Mouse (Mus musculus): Measurements from ENCODE around the gene Ptges2. TPM values are rescaled to one million over a fixed set of nuclear protein-coding genes. Genes with fewer than 3 reads are reported as not detected.

Ptges2 gene
- polyA plus RNA-seq, 1 experiment from 2014 or later, result 31.6 TPM

DNA sequence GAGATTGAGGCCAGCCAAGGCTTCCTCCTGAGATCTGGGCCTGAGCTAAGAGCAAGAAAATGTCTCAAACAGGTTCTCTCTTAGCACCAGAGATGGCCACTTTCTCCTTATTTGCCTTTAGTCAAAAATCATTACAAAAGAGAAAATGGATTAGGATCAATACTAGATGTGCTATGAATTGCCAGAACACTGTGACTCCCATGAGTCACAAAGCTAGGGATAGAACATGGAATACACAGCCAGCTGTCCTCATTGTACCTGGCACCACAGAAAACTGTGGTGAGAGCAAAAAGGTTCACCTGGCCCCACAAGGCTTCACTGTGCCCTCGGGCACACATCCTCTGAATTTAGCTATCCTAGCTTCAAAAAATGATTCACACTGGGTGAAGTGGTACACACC, 52.8 kb downstream of the Ptges2 start:
- WGBS, result 75% methylated on average over 1 of the region's 1 CpGs

GRCm38 (mm10) chr2:32449761-32450754, 54.4 kb downstream of the Ptges2 start, which contains the start of gene Naif1:
TSS of gene Naif1 (plus strand) at chr2:32450457.
- Histone ChIP-seq H3K4me1 (replicated peaks; ENCODE audit: control insufficient read depth, insufficient read depth) (peaks cover 7% of the 10 kb centered on the region), H3K9ac (ENCODE audit: low read length) (peak within 1 kb of the TSS; percentile 88), H3K36me3 (ENCODE audit: control insufficient read depth, insufficient read depth, low read length) (no peaks in the 10 kb centered on the region; the same call in 1 of the 2 replicates), H3K27me3 (ENCODE audit: control insufficient read depth, insufficient read depth, low read length) (no peaks in the 10 kb centered on the region), H3K4me3 (ENCODE audit: low read depth, low read length) (peak within 1 kb of the TSS; percentile 86), H3K4me2 (replicated peaks; ENCODE audit: low read depth) (peak within 1 kb of the TSS; percentile 80), H3K27ac (replicated peaks) (peak within 1 kb of the TSS; percentile 94), H3K9me3 (ENCODE audit: control insufficient read depth, low read length) (no peaks in the 10 kb centered on the region)
- TF ChIP-seq EP300 (optimal IDR thresholded peaks at IDR 0.05) (no peak), CTCF (IDR thresholded peaks at IDR 0.05; ENCODE audit: low read depth) (no peak)
- 72% methylated on average over 15 of the region's 15 CpGs for WGBS
- DNase-seq (ENCODE audit: low spot score) (no peak), ATAC-seq (ENCODE audit: low FRiP score, low TSS enrichment) (no peak)

More for the DNA sequence above, 52.8 kb downstream of the Ptges2 start:
- H3K27me3 ChIP-seq (ENCODE audit: control insufficient read depth, insufficient read depth, low read length), result no peaks in the 10 kb centered on the region
- DNase-seq (ENCODE audit: low spot score), result no peak
- H3K27ac ChIP-seq (replicated peaks), result peak overlapping the region; percentile 9; the same call in 1 of the 2 replicates
- H3K4me2 ChIP-seq (replicated peaks; ENCODE audit: low read depth), result no peak overlapping the region
- H3K9ac ChIP-seq (ENCODE audit: low read length), result no peak overlapping the region
- TF ChIP-seq EP300 (optimal IDR thresholded peaks at IDR 0.05) (no peak), CTCF (IDR thresholded peaks at IDR 0.05; ENCODE audit: low read depth) (no peak)
- ATAC-seq (ENCODE audit: low FRiP score, low TSS enrichment), result no peak
- no peaks in the 10 kb centered on the region; the same call in 1 of the 2 replicates for H3K36me3 ChIP-seq (ENCODE audit: control insufficient read depth, insufficient read depth, low read length)
- no peaks in the 10 kb centered on the region for H3K9me3 ChIP-seq (ENCODE audit: control insufficient read depth, low read length)
- no peak overlapping the region for H3K4me3 ChIP-seq (ENCODE audit: low read depth, low read length)
- H3K4me1 ChIP-seq (replicated peaks; ENCODE audit: control insufficient read depth, insufficient read depth), result peaks cover 7% of the 10 kb centered on the region

DNA sequence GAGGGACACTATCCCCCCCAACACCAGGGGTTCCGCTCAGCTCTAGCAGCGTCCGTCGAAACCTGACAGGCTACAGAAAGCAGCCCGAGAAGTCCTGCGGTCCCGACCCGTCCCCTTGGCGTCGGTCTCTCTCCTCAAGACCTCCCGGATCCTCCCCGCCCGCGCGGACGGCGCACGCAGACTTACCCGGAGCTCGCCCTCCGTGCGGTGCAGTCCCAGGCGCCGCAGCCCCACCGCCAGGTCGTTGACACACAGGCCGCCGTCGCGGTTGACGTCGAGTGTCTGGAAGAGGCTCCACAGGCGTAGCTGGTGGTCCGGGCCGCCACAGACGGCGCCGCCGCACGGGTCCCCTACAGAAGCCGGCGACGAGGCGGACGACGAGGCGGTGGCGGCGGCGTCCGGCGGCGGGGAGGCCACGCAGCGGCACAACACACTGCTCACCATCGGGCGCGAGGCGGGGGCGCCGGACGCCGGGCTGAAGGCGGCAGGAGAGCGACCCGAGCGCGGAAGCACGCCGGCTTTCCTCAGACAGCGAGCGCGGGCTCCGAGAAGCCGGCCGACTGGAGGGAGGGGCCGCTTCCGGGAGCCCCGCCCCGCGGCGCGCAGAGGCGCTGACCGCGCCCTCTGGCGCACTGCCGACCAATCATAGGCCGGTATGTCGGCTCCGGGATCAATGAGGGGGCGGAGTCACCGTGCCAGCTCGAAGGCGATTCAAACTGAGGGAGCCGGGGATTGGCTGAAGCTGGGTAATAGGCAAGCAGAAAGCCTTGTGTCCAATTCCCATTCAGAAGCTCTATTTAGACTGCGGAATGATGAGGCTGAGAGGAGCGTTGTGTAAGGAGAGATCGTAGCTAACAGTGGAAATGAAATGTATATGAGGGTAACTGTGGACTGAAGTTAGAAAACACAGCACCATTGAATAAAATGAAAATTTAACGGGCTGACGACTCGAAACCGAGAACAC, 55.5 kb downstream of the Ptges2 start, which contains the start of gene Slc25a25:
Slc25a25 (minus strand) TSS at position 565 of the 964 bp plus-strand sequence.
- Histone ChIP-seq H3K4me2 (replicated peaks; ENCODE audit: low read depth) (peak within 1 kb of the TSS; percentile 80), H3K27ac (replicated peaks) (peak within 1 kb of the TSS; percentile 94), H3K4me1 (replicated peaks; ENCODE audit: control insufficient read depth, insufficient read depth) (peaks cover 7% of the 10 kb centered on the region), H3K27me3 (ENCODE audit: control insufficient read depth, insufficient read depth, low read length) (no peaks in the 10 kb centered on the region), H3K4me3 (ENCODE audit: low read depth, low read length) (peak within 1 kb of the TSS; percentile 86), H3K36me3 (ENCODE audit: control insufficient read depth, insufficient read depth, low read length) (peaks cover 4% of the 10 kb centered on the region; the same call in 1 of the 2 replicates), H3K9ac (ENCODE audit: low read length) (peak within 1 kb of the TSS; percentile 88), H3K9me3 (ENCODE audit: control insufficient read depth, low read length) (no peaks in the 10 kb centered on the region)
- DNase-seq (ENCODE audit: low spot score) (peak; percentile 98), ATAC-seq (ENCODE audit: low FRiP score, low TSS enrichment) (peak; percentile 87)
- WGBS, result under 1% methylated on average over 103 of the region's 103 CpGs
- no peak for TF ChIP-seq EP300 (optimal IDR thresholded peaks at IDR 0.05)
- 0 out of 2 replicates have a peak, but pooled peaks have one; percentile 4 for TF ChIP-seq CTCF (IDR thresholded peaks at IDR 0.05; ENCODE audit: low read depth)

DNA sequence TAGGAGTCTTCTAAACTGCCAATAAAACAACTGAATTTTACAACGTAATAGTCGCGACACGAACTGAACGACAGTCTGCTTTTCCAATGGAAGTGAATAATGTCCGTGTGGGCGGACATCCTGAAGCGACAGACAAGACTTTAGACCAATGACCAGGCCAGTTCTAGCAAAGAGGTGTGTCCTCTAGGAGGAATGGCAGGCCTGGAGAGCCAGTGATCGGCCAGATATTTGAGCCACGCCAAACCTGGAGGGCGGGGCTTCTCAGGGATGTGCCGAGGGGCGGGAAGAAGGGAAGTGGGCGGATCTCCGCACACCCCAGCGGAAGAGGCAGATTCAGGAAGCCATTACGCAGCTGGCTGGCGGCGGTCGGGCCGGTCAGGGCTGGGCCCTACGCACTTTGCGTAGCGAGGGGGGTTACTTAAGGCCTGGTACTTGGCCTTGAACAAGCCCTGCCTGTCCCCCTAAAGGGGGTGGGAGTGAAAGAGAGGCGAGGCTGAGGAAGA, 56.2 kb downstream of the Ptges2 start:
- Histone ChIP-seq H3K9ac (ENCODE audit: low read length) (peak overlapping the region; percentile 55), H3K4me1 (replicated peaks; ENCODE audit: control insufficient read depth, insufficient read depth) (peaks cover 7% of the 10 kb centered on the region), H3K9me3 (ENCODE audit: control insufficient read depth, low read length) (no peaks in the 10 kb centered on the region), H3K4me2 (replicated peaks; ENCODE audit: low read depth) (peak overlapping the region; percentile 60), H3K4me3 (ENCODE audit: low read depth, low read length) (peak overlapping the region; percentile 86), H3K27ac (replicated peaks) (peak overlapping the region; percentile 94), H3K36me3 (ENCODE audit: control insufficient read depth, insufficient read depth, low read length) (peaks cover 6% of the 10 kb centered on the region; the same call in 1 of the 2 replicates), H3K27me3 (ENCODE audit: control insufficient read depth, insufficient read depth, low read length) (no peaks in the 10 kb centered on the region)
- TF ChIP-seq EP300 (optimal IDR thresholded peaks at IDR 0.05), result no peak
- TF ChIP-seq CTCF (IDR thresholded peaks at IDR 0.05; ENCODE audit: low read depth), result no peak
- ATAC-seq (ENCODE audit: low FRiP score, low TSS enrichment), result peak; percentile 96
- peak; percentile 99 for DNase-seq (ENCODE audit: low spot score)
- 0% methylated on average over 25 of the region's 25 CpGs for WGBS

- Histone ChIP-seq H3K36me3 (ENCODE audit: control insufficient read depth, insufficient read depth, low read length) (peaks cover 6% of the 10 kb centered on the region; the same call in 1 of the 2 replicates), H3K27me3 (ENCODE audit: control insufficient read depth, insufficient read depth, low read length) (no peaks in the 10 kb centered on the region), H3K9me3 (ENCODE audit: control insufficient read depth, low read length) (no peaks in the 10 kb centered on the region), H3K27ac (replicated peaks) (peak overlapping the region; percentile 77), H3K9ac (ENCODE audit: low read length) (peak overlapping the region; percentile 55), H3K4me2 (replicated peaks; ENCODE audit: low read depth) (peak overlapping the region; percentile 52), H3K4me1 (replicated peaks; ENCODE audit: control insufficient read depth, insufficient read depth) (peaks cover 7% of the 10 kb centered on the region), H3K4me3 (ENCODE audit: low read depth, low read length) (peak overlapping the region; percentile 29)
- ATAC-seq (ENCODE audit: low FRiP score, low TSS enrichment), result no peak
- no peak for DNase-seq (ENCODE audit: low spot score)
- 91% methylated on average over 16 of the region's 16 CpGs for WGBS
- no peak for TF ChIP-seq EP300 (optimal IDR thresholded peaks at IDR 0.05)
- peak; percentile 11; the same call in 1 of the 2 replicates for TF ChIP-seq CTCF (IDR thresholded peaks at IDR 0.05; ENCODE audit: low read depth)
Measured at GRCm38 (mm10) chr2:32452441-32452971, 56.8 kb downstream of the Ptges2 start.
